Mouse (Mus musculus) liver, embryonic 12.5 days (tissue): ENCODE measurements at regions not wholly inside any gene's neighbourhood (a gene's known extent, or its start where the extent isn't known, plus 50 kb on each side); places are given as distances from the start of the nearest gene placed in this dataset.

Experiments used
- ATAC-seq: fragments of 200-750 bp; cut with Nextera tagmentation; 2 replicates; pipeline ENCODE4 v1.8.0; 2017; ENCODE audit warnings: moderate number of reproducible peaks, mild to moderate bottlenecking, moderate library complexity
- H3K27ac ChIP-seq: fragments of 300-500 bp; sonication (generic); 2 replicates; pipeline ENCODE4 v1.5.1; 2016; ENCODE audit warnings: mild to moderate bottlenecking
- H3K27me3 ChIP-seq: fragments of 300-500 bp; sonication (generic); replicated peaks from 2 replicates; pipeline ENCODE4 v1.6.1; 2016; ENCODE audit warnings: mild to moderate bottlenecking, moderate library complexity
- H3K36me3 ChIP-seq: fragments of 300-500 bp; sonication (generic); 2 replicates; pipeline ENCODE4 v1.6.1; 2016; ENCODE audit warnings: mild to moderate bottlenecking, moderate library complexity
- H3K4me1 ChIP-seq: fragments of 300-500 bp; sonication (generic); 2 replicates; pipeline ENCODE4 v1.6.1; 2016
- H3K4me2 ChIP-seq: fragments of 300-500 bp; sonication (generic); 2 replicates; pipeline ENCODE4 v1.6.1; 2016; ENCODE audit warnings: mild to moderate bottlenecking, moderate library complexity
- H3K4me3 ChIP-seq: fragments of 300-500 bp; sonication (generic); 2 replicates; pipeline ENCODE4 v1.5.1; 2016; ENCODE audit warnings: mild to moderate bottlenecking, moderate library complexity
- H3K9ac ChIP-seq: fragments of 300-500 bp; sonication (generic); 2 replicates; pipeline ENCODE4 v1.6.1; 2016; ENCODE audit warnings: mild to moderate bottlenecking, moderate library complexity
- H3K9me3 ChIP-seq: fragments of 300-500 bp; sonication (generic); replicated peaks from 2 replicates; pipeline ENCODE4 v1.6.1; 2016; ENCODE audit warnings: mild to moderate bottlenecking, moderate library complexity
- WGBS: fragments of 180-500 bp; shearing (Covaris S2); methylation state at CpG from one replicate; pipeline ENCODE4 v1.1.7; 2016; ENCODE audit not compliant: insufficient replicate concordance; 5-methylcytosine and 5-hydroxymethylcytosine counted together

DNA sequence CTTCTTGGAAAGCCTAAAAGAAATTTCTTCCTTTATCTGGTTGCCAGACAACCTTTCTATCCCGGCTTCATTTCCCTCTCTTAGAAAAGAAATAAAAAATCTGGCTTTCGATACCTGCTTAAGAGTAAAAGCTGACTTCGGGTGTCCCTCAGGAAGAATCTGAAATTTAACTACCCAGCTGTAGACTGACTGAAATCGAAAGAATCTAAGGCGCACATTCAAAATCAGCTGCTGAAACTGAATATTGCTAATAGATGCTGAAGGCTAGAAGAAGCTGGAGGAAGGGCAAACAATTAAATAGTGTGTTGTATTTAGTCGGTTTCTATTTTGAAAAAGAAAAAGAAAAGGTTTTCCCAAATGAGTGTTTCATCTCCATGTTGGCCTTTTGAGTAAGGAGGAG is 128.0 kb upstream of the Gm6657 start:
- ATAC-seq: no peak
- no peaks in the 10 kb centered on the region for H3K27me3 ChIP-seq
- no peak overlapping the region for H3K27ac ChIP-seq
- no peak overlapping the region for H3K9ac ChIP-seq
- H3K4me2 ChIP-seq: no peak overlapping the region
- H3K4me3 ChIP-seq: no peak overlapping the region
- 70% methylated on average over 6 of the region's 6 CpGs for WGBS
- H3K4me1 ChIP-seq: no peaks in the 10 kb centered on the region
- H3K9me3 ChIP-seq: no peaks in the 10 kb centered on the region
- no peaks in the 10 kb centered on the region for H3K36me3 ChIP-seq

DNA sequence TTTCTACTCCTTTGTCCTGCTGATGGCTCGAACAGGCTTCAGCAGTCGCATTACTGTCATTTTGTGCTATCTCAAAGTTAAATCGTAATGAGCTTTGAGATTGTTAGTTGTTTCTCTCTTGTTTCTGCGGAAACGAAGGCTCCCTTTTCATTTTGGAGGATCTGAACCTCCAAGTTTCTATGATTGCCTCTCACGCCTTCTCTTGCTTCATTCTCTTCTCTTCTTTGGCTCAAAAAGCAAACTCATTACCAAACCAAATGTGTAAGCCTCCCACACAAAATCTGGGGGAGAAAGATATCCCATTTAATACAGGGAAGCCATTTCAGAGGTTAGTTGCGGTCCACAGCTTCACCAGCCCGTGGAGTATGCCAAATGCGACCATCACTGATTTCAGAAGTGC is 121.1 kb upstream of the Gm6657 start:
- Histone ChIP-seq H3K27ac (no peak overlapping the region), H3K4me2 (no peak overlapping the region), H3K4me1 (no peaks in the 10 kb centered on the region), H3K9me3 (no peaks in the 10 kb centered on the region), H3K4me3 (no peak overlapping the region), H3K27me3 (no peaks in the 10 kb centered on the region), H3K9ac (no peak overlapping the region), H3K36me3 (no peaks in the 10 kb centered on the region)
- WGBS: 72% methylated on average over 9 of the region's 9 CpGs
- ATAC-seq: no peak

DNA sequence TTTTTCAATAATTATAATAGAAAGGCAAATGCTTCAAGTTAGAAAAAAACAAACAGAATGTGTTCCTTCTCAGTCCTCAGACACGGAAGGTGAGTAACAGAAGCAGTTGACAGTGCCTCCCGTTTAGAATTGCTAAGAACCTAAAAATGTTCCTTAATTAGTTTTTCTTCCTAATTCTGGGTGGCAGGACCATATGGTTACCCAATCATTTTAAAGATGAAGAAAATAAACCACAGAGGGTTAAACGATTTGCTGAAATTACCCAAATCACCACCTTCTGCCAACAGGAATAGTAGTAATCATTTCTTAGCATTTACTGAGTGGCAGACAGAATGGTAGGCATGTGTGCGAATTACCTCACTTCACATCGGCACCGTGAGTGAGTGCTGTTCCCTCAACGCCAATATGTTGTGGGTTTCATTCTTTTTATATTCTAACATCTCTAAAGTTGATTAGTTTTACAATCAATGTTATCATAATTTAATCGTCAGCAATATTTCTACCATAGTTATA is 119.7 kb upstream of the Gm6657 start:
- Histone ChIP-seq H3K27me3 (no peaks in the 10 kb centered on the region), H3K36me3 (no peaks in the 10 kb centered on the region), H3K9me3 (no peaks in the 10 kb centered on the region), H3K4me3 (no peak overlapping the region), H3K27ac (no peak overlapping the region), H3K4me1 (no peaks in the 10 kb centered on the region), H3K9ac (no peak overlapping the region), H3K4me2 (no peak overlapping the region)
- WGBS: 77% methylated on average over 8 of the region's 8 CpGs
- ATAC-seq: no peak

DNA sequence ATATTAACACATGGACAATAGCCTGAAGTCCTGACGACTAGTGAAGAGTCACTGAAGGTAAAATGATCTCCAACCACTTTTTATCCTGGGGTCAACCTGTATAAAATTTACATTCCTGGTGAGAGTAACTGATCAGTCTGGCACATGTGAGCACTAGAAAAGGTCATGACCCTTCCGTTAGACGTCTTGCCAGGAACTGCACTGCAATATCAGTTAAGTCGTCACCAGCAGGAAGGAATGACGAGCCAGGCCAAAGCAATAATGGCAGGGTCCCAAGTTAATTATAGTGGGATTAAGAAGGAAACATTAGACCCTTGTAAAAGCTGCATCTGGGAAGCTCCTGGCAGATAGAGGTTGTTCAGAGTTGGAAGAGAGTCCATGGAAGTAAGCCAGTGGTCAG is 116.8 kb upstream of the Gm6657 start:
- ATAC-seq: no peak
- WGBS: 56% methylated on average over 5 of the region's 5 CpGs

DNA sequence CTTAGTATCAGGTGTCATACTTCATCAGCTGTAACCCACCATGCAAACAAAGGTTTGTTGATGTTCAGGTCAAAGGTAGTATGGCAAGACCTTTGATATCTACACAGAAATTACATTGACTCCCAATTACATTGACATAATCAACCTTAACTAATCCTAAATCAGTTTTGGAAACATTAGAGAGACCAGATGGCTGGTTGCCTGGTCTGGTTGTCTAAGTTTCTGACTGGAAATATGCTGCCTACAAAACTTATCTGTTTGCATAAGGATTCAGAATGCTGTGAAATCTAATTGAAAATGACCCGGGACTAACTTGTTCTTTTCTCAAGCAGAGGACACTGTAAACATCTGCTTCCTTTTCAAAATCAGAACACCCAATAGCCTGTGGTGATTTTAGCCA is 111.9 kb upstream of the Gm6657 start:
- H3K9me3 ChIP-seq: no peaks in the 10 kb centered on the region
- ATAC-seq: no peak
- H3K4me3 ChIP-seq: no peak overlapping the region
- no peaks in the 10 kb centered on the region for H3K4me1 ChIP-seq
- H3K36me3 ChIP-seq: no peaks in the 10 kb centered on the region
- 65% methylated on average over 1 of the region's 1 CpGs for WGBS
- H3K4me2 ChIP-seq: no peak overlapping the region
- H3K9ac ChIP-seq: no peak overlapping the region
- no peak overlapping the region for H3K27ac ChIP-seq
- no peaks in the 10 kb centered on the region for H3K27me3 ChIP-seq

More for the DNA sequence above, 116.8 kb upstream of the Gm6657 start:
- H3K27ac ChIP-seq: no peak overlapping the region
- no peaks in the 10 kb centered on the region for H3K27me3 ChIP-seq
- H3K36me3 ChIP-seq: no peaks in the 10 kb centered on the region
- no peak overlapping the region for H3K4me2 ChIP-seq
- no peak overlapping the region for H3K9ac ChIP-seq
- H3K4me1 ChIP-seq: no peaks in the 10 kb centered on the region
- H3K9me3 ChIP-seq: no peaks in the 10 kb centered on the region
- no peak overlapping the region for H3K4me3 ChIP-seq

DNA sequence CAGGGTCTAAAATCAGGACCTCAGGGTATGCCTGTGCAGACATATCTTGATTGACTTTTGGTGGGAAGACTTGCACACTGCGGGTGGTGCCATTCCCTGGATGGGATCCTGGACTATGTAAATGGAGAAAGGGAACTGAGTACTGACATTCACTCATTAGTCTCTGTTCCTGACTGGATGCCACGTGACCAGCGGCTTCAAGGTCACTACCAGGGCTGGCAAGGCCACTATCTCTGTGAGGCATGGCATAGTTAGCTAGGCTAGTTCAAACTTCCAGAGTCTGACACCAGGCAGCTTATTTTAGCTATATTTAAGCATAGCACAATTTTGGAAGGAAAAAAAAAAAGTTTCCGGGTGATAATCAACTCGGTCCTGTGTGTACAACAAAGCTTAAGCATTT is 108.0 kb upstream of the Gm6657 start:
- H3K4me1 ChIP-seq: no peaks in the 10 kb centered on the region
- no peaks in the 10 kb centered on the region for H3K9me3 ChIP-seq
- no peak overlapping the region for H3K4me2 ChIP-seq
- 84% methylated on average over 5 of the region's 5 CpGs for WGBS
- no peak for ATAC-seq
- peaks cover 13% of the 10 kb centered on the region for H3K27me3 ChIP-seq
- no peaks in the 10 kb centered on the region for H3K36me3 ChIP-seq
- H3K4me3 ChIP-seq: no peak overlapping the region
- no peak overlapping the region for H3K27ac ChIP-seq
- no peak overlapping the region for H3K9ac ChIP-seq

DNA sequence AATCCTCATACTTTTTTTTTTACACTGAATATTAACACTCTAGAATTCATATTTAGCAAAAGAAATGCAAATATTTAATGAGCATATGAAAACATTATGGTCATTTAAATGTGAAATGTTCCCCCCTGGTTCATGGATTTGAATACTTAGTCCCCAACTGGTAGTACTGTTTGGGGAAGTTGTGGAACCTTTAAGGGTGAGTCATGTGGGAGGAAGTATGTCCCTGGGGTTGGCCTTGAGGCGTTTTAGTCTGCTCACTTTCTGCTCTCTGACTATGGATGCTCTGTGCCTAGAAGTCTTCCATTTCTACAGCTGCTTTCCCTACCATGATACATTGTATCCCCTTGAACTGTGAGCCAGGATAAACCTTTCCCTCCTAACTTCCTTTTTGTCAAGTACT is 106.1 kb upstream of the Gm6657 start:
- Histone ChIP-seq H3K4me2 (no peak overlapping the region), H3K9me3 (no peaks in the 10 kb centered on the region), H3K4me3 (no peak overlapping the region), H3K9ac (no peak overlapping the region), H3K4me1 (no peaks in the 10 kb centered on the region), H3K27ac (no peak overlapping the region), H3K36me3 (no peaks in the 10 kb centered on the region), H3K27me3 (peaks cover 13% of the 10 kb centered on the region)
- no peak for ATAC-seq
- 33% methylated on average over 1 of the region's 1 CpGs for WGBS

DNA sequence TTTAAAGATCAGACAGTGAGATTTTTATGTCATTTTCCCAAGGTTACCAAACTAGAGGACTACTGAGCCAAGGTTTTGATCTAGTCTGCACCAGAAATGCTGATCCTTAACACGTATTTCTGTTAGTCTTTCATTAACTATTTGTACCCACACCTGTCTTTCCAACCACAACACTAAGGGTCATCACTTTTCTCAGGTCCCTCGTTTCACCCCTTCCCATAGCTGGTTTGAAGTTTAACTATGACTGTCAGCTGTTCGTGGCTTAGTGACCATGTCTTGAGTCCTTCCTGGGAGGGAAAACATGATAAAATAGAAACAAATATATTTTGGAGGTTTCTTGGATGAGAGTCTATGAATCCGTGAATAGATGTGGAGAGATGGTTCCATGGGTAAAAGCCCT is 99.6 kb upstream of the Gm6657 start:
- no peak overlapping the region for H3K9ac ChIP-seq
- no peak overlapping the region for H3K4me2 ChIP-seq
- H3K27me3 ChIP-seq: peaks cover 15% of the 10 kb centered on the region
- WGBS: 56% methylated on average over 4 of the region's 4 CpGs
- H3K27ac ChIP-seq: no peak overlapping the region
- no peak overlapping the region for H3K4me3 ChIP-seq
- no peaks in the 10 kb centered on the region for H3K9me3 ChIP-seq
- no peaks in the 10 kb centered on the region for H3K4me1 ChIP-seq
- no peaks in the 10 kb centered on the region for H3K36me3 ChIP-seq
- ATAC-seq: no peak

DNA sequence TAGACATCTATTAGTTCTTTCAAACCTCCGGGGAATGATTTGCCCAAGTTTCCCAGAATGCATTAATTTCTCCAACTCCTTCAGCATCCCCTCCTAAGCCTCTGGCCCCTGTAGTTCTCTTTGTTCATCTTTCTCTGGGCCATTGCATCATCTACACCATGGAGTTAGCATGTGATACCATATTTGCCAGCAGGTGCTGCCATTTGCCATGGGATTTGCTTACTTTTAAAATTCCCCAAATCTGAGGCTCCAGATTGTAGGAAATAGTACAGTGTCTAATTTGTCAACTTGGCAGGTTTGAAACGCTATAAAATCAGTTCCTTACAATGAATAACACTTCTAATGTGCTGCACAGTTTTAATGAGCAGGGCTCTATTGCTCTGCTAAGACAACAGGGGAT is 98.7 kb upstream of the Gm6657 start:
- Histone ChIP-seq H3K27ac (no peak overlapping the region), H3K9me3 (no peaks in the 10 kb centered on the region), H3K36me3 (no peaks in the 10 kb centered on the region), H3K9ac (no peak overlapping the region), H3K4me1 (no peaks in the 10 kb centered on the region), H3K4me3 (no peak overlapping the region), H3K27me3 (peaks cover 8% of the 10 kb centered on the region; the same call in 1 of the 2 replicates), H3K4me2 (no peak overlapping the region)
- 57% methylated on average over 2 of the region's 2 CpGs for WGBS
- no peak for ATAC-seq

DNA sequence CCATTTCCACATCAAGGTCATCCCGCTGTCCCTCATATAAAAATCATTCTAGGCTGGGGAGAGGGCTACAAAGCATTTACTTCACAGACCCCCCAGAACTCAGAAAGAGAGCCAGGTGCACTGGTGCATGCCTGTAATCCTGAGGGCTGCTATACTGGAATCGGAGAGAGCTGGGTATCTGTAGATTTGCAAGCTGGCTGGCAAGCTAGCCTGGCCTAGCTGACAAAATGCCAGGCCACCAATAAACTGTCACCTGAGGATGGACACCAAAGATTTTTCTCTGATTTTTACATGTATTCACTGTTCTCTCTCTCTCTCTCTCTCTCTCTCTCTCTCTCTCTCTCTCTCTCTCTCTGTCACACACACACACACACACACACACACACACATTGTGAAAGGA is 98.1 kb upstream of the Gm6657 start:
- no peak for ATAC-seq
- Histone ChIP-seq H3K9me3 (no peaks in the 10 kb centered on the region), H3K36me3 (no peaks in the 10 kb centered on the region), H3K27ac (no peak overlapping the region), H3K4me1 (no peaks in the 10 kb centered on the region), H3K9ac (no peak overlapping the region), H3K4me2 (no peak overlapping the region), H3K27me3 (0 out of 2 replicates have a peak, but pooled peaks cover 4% of the 10 kb centered on the region), H3K4me3 (no peak overlapping the region)
- 61% methylated on average over 2 of the region's 2 CpGs for WGBS

DNA sequence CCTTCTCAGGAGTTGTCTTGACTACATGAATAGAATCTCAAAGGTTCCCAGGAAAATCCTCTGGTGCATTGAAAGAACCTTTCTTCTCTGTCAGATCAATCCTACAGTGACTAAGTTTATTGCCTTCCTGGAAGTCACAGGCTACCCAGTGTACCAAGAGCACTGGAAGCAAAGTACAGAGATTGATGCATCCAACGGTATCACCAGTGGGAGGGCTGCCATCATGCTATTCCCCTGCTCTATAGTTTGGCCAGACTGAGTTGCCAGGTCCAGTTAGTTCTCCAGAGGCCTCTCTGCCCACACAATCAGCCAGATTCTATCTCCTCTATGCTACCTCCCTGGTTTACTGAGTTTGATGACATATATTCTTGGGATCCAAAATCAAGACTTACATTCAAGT is 96.9 kb upstream of the Gm6657 start:
- no peaks in the 10 kb centered on the region for H3K36me3 ChIP-seq
- 0 out of 2 replicates have a peak, but pooled peaks cover 4% of the 10 kb centered on the region for H3K27me3 ChIP-seq
- no peaks in the 10 kb centered on the region for H3K4me1 ChIP-seq
- no peak overlapping the region for H3K4me2 ChIP-seq
- no peak overlapping the region for H3K27ac ChIP-seq
- no peak overlapping the region for H3K9ac ChIP-seq
- no peak for ATAC-seq
- H3K9me3 ChIP-seq: no peaks in the 10 kb centered on the region
- no peak overlapping the region for H3K4me3 ChIP-seq
- 50% methylated on average over 1 of the region's 1 CpGs for WGBS

DNA sequence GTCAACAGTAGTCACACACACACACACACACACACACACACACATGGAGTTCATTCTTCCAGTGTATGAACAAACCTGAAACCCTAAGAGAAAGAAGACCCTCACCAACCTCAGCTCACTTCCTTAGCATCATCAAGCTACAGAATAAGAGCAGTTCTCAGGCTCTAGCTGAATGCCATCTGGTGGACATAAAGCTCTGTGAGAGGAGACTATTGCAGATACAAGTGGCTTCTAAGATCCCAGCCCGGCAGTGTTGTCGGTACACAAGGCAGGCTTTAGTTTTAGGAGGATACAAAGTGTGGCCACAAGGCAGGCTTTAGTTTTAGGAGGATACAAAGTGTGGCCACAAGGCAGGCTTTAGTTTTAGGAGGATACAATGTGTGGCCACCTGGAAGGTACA is 96.3 kb upstream of the Gm6657 start:
- no peaks in the 10 kb centered on the region for H3K4me1 ChIP-seq
- 65% methylated on average over 2 of the region's 2 CpGs for WGBS
- no peaks in the 10 kb centered on the region for H3K9me3 ChIP-seq
- 0 out of 2 replicates have a peak, but pooled peaks cover 4% of the 10 kb centered on the region for H3K27me3 ChIP-seq
- H3K4me3 ChIP-seq: no peak overlapping the region
- no peak overlapping the region for H3K9ac ChIP-seq
- no peak for ATAC-seq
- H3K4me2 ChIP-seq: no peak overlapping the region
- no peak overlapping the region for H3K27ac ChIP-seq
- no peaks in the 10 kb centered on the region for H3K36me3 ChIP-seq

DNA sequence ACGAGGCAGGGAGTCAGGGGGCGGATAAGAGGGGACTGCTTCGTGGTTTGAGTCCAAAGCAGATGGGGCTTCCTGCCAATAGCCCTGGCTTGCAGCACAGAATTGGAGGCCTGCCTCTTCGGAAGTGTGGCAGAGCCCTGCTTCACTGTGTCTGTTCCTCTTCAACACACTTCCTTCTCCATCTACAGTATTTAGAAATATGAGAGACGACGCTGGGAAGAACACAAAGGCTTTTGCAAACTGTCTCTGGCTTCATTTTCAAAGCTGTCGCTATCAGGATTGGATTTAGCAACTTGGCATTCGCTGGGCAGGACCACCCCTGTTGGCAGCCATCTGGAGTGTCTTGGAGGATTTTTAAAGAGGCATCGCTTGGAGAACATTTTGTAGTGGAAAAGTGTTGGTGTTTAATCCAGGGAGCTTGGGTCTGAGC is 95.3 kb upstream of the Gm6657 start:
- Histone ChIP-seq H3K9ac (no peak overlapping the region), H3K36me3 (no peaks in the 10 kb centered on the region), H3K4me2 (no peak overlapping the region), H3K9me3 (no peaks in the 10 kb centered on the region), H3K4me1 (no peaks in the 10 kb centered on the region), H3K27ac (no peak overlapping the region), H3K27me3 (0 out of 2 replicates have a peak, but pooled peaks cover 4% of the 10 kb centered on the region), H3K4me3 (no peak overlapping the region)
- ATAC-seq: no peak
- WGBS: 39% methylated on average over 9 of the region's 9 CpGs
